Mouse (Mus musculus): Measurements from ENCODE around the gene Dcaf11. TPM values are rescaled to one million over a fixed set of nuclear protein-coding genes. Genes with fewer than 3 reads are reported as not detected.
A peak's percentile ranks its signal among the peaks of the same experiment; 100 is the strongest.

Dcaf11 gene
- polyA plus RNA-seq, 1 experiment from 2014 or later, result 85.1 TPM

- no peak for ATAC-seq (ENCODE audit: insufficient read depth, low FRiP score, low TSS enrichment)
- Histone ChIP-seq H3K9ac (ENCODE audit: low read length) (no peak overlapping the region), H3K4me1 (ENCODE audit: control insufficient read depth, insufficient read depth, low read length) (peaks cover 8% of the 10 kb centered on the region; the same call in 1 of the 2 replicates), H3K4me3 (ENCODE audit: low read depth, low read length) (no peak overlapping the region), H3K9me3 (ENCODE audit: control insufficient read depth, low read length) (no peaks in the 10 kb centered on the region), H3K4me2 (ENCODE audit: low read depth) (no peak overlapping the region), H3K27ac (ENCODE audit: low read depth, low read length) (no peak overlapping the region), H3K36me3 (ENCODE audit: control insufficient read depth, insufficient read depth, low read length) (no peaks in the 10 kb centered on the region), H3K27me3 (ENCODE audit: control insufficient read depth, insufficient read depth, low read length) (no peaks in the 10 kb centered on the region)
- 82% methylated on average over 13 of the region's 13 CpGs for WGBS
- DNase-seq (ENCODE audit: low spot score), result no peak
These were observed 15.9 kb downstream of the Dcaf11 start for GRCm38 (mm10) chr14:55575711-55576110.

- Histone ChIP-seq H3K4me3 (ENCODE audit: low read depth, low read length) (no peak overlapping the region), H3K27me3 (ENCODE audit: control insufficient read depth, insufficient read depth, low read length) (no peaks in the 10 kb centered on the region), H3K9ac (ENCODE audit: low read length) (no peak overlapping the region), H3K27ac (ENCODE audit: low read depth, low read length) (no peak overlapping the region), H3K4me2 (ENCODE audit: low read depth) (no peak overlapping the region), H3K4me1 (ENCODE audit: control insufficient read depth, insufficient read depth, low read length) (peaks cover 8% of the 10 kb centered on the region; the same call in 1 of the 2 replicates), H3K36me3 (ENCODE audit: control insufficient read depth, insufficient read depth, low read length) (no peaks in the 10 kb centered on the region), H3K9me3 (ENCODE audit: control insufficient read depth, low read length) (no peaks in the 10 kb centered on the region)
- ATAC-seq (ENCODE audit: insufficient read depth, low FRiP score, low TSS enrichment) (no peak), DNase-seq (ENCODE audit: low spot score) (no peak)
- 87% methylated on average over 16 of the region's 16 CpGs for WGBS
These were observed 16.6 kb downstream of the Dcaf11 start for GRCm38 (mm10) chr14:55576376-55576775.

GRCm38 (mm10) chr14:55577871-55578667, 18.3 kb downstream of the Dcaf11 start, which contains the start of gene Psme1:
Psme1 (plus strand) TSS chr14:55578123.
- H3K4me3 ChIP-seq (ENCODE audit: low read depth, low read length), result peak within 1 kb of the TSS; percentile 68
- H3K4me1 ChIP-seq (ENCODE audit: control insufficient read depth, insufficient read depth, low read length), result peaks cover 8% of the 10 kb centered on the region; the same call in 1 of the 2 replicates
- H3K9me3 ChIP-seq (ENCODE audit: control insufficient read depth, low read length), result no peaks in the 10 kb centered on the region
- under 1% methylated on average over 25 of the region's 32 CpGs for WGBS
- H3K27me3 ChIP-seq (ENCODE audit: control insufficient read depth, insufficient read depth, low read length), result no peaks in the 10 kb centered on the region
- H3K36me3 ChIP-seq (ENCODE audit: control insufficient read depth, insufficient read depth, low read length), result no peaks in the 10 kb centered on the region
- peak within 1 kb of the TSS; percentile 89 for H3K4me2 ChIP-seq (ENCODE audit: low read depth)
- DNase-seq (ENCODE audit: low spot score), result peak; percentile 85
- peak; percentile 84 for ATAC-seq (ENCODE audit: insufficient read depth, low FRiP score, low TSS enrichment)
- peak within 1 kb of the TSS; percentile 88 for H3K9ac ChIP-seq (ENCODE audit: low read length)
- H3K27ac ChIP-seq (ENCODE audit: low read depth, low read length), result peak within 1 kb of the TSS; percentile 36

GRCm38 (mm10) chr14:55578668-55579269, 19.0 kb downstream of the Dcaf11 start:
- DNase-seq (ENCODE audit: low spot score) (no peak), ATAC-seq (ENCODE audit: insufficient read depth, low FRiP score, low TSS enrichment) (0 out of 2 replicates have a peak, but pooled peaks have one; percentile 15)
- H3K9me3 ChIP-seq (ENCODE audit: control insufficient read depth, low read length), result no peaks in the 10 kb centered on the region
- H3K9ac ChIP-seq (ENCODE audit: low read length), result peak overlapping the region; percentile 88
- peaks cover 8% of the 10 kb centered on the region; the same call in 1 of the 2 replicates for H3K4me1 ChIP-seq (ENCODE audit: control insufficient read depth, insufficient read depth, low read length)
- H3K27me3 ChIP-seq (ENCODE audit: control insufficient read depth, insufficient read depth, low read length), result no peaks in the 10 kb centered on the region
- WGBS, result 39% methylated on average over 6 of the region's 6 CpGs
- peak overlapping the region; percentile 36 for H3K27ac ChIP-seq (ENCODE audit: low read depth, low read length)
- peak overlapping the region; percentile 89 for H3K4me2 ChIP-seq (ENCODE audit: low read depth)
- no peaks in the 10 kb centered on the region for H3K36me3 ChIP-seq (ENCODE audit: control insufficient read depth, insufficient read depth, low read length)
- peak overlapping the region; percentile 68 for H3K4me3 ChIP-seq (ENCODE audit: low read depth, low read length)

GRCm38 (mm10) chr14:55579511-55580496, 20.0 kb downstream of the Dcaf11 start:
- no peaks in the 10 kb centered on the region for H3K36me3 ChIP-seq (ENCODE audit: control insufficient read depth, insufficient read depth, low read length)
- no peak overlapping the region for H3K27ac ChIP-seq (ENCODE audit: low read depth, low read length)
- DNase-seq (ENCODE audit: low spot score) (no peak), ATAC-seq (ENCODE audit: insufficient read depth, low FRiP score, low TSS enrichment) (no peak)
- H3K27me3 ChIP-seq (ENCODE audit: control insufficient read depth, insufficient read depth, low read length), result no peaks in the 10 kb centered on the region
- peaks cover 13% of the 10 kb centered on the region for H3K4me1 ChIP-seq (ENCODE audit: control insufficient read depth, insufficient read depth, low read length)
- no peak overlapping the region for H3K4me3 ChIP-seq (ENCODE audit: low read depth, low read length)
- WGBS, result 85% methylated on average over 23 of the region's 23 CpGs
- no peak overlapping the region for H3K9ac ChIP-seq (ENCODE audit: low read length)
- no peaks in the 10 kb centered on the region for H3K9me3 ChIP-seq (ENCODE audit: control insufficient read depth, low read length)
- H3K4me2 ChIP-seq (ENCODE audit: low read depth), result no peak overlapping the region

GRCm38 (mm10) chr14:55580731-55581130, 20.9 kb downstream of the Dcaf11 start:
- ATAC-seq (ENCODE audit: insufficient read depth, low FRiP score, low TSS enrichment) (no peak), DNase-seq (ENCODE audit: low spot score) (no peak)
- no peak overlapping the region for H3K4me2 ChIP-seq (ENCODE audit: low read depth)
- H3K4me1 ChIP-seq (ENCODE audit: control insufficient read depth, insufficient read depth, low read length), result peaks cover 16% of the 10 kb centered on the region
- no peaks in the 10 kb centered on the region for H3K27me3 ChIP-seq (ENCODE audit: control insufficient read depth, insufficient read depth, low read length)
- no peaks in the 10 kb centered on the region for H3K36me3 ChIP-seq (ENCODE audit: control insufficient read depth, insufficient read depth, low read length)
- H3K9ac ChIP-seq (ENCODE audit: low read length), result no peak overlapping the region
- no peak overlapping the region for H3K27ac ChIP-seq (ENCODE audit: low read depth, low read length)
- 95% methylated on average over 16 of the region's 16 CpGs for WGBS
- H3K4me3 ChIP-seq (ENCODE audit: low read depth, low read length), result no peak overlapping the region
- H3K9me3 ChIP-seq (ENCODE audit: control insufficient read depth, low read length), result no peaks in the 10 kb centered on the region

- Histone ChIP-seq H3K27me3 (ENCODE audit: control insufficient read depth, insufficient read depth, low read length) (no peaks in the 10 kb centered on the region), H3K4me3 (ENCODE audit: low read depth, low read length) (no peak overlapping the region), H3K36me3 (ENCODE audit: control insufficient read depth, insufficient read depth, low read length) (no peaks in the 10 kb centered on the region), H3K27ac (ENCODE audit: low read depth, low read length) (no peak overlapping the region), H3K4me1 (ENCODE audit: control insufficient read depth, insufficient read depth, low read length) (peaks cover 16% of the 10 kb centered on the region), H3K9me3 (ENCODE audit: control insufficient read depth, low read length) (no peaks in the 10 kb centered on the region), H3K4me2 (ENCODE audit: low read depth) (no peak overlapping the region), H3K9ac (ENCODE audit: low read length) (no peak overlapping the region)
- no peak for DNase-seq (ENCODE audit: low spot score)
- ATAC-seq (ENCODE audit: insufficient read depth, low FRiP score, low TSS enrichment), result no peak
- WGBS, result 79% methylated on average over 9 of the region's 9 CpGs
These were observed 22.3 kb downstream of the Dcaf11 start for GRCm38 (mm10) chr14:55581981-55582681.

- Histone ChIP-seq H3K4me1 (ENCODE audit: control insufficient read depth, insufficient read depth, low read length) (peaks cover 10% of the 10 kb centered on the region; the same call in 1 of the 2 replicates), H3K27me3 (ENCODE audit: control insufficient read depth, insufficient read depth, low read length) (no peaks in the 10 kb centered on the region), H3K36me3 (ENCODE audit: control insufficient read depth, insufficient read depth, low read length) (no peaks in the 10 kb centered on the region), H3K4me3 (ENCODE audit: low read depth, low read length) (peak overlapping the region; percentile 45), H3K9me3 (ENCODE audit: control insufficient read depth, low read length) (no peaks in the 10 kb centered on the region), H3K27ac (ENCODE audit: low read depth, low read length) (no peak overlapping the region), H3K9ac (ENCODE audit: low read length) (no peak overlapping the region), H3K4me2 (ENCODE audit: low read depth) (peak overlapping the region; percentile 76)
- WGBS, result 34% methylated on average over 5 of the region's 5 CpGs
- ATAC-seq (ENCODE audit: insufficient read depth, low FRiP score, low TSS enrichment) (no peak), DNase-seq (ENCODE audit: low spot score) (no peak)
These were observed 24.5 kb downstream of the Dcaf11 start for GRCm38 (mm10) chr14:55584303-55584701.
